Mouse (Mus musculus): ENCODE results near the gene Pde6c. TPM values are rescaled to one million over a fixed set of nuclear protein-coding genes. Genes with fewer than 3 reads are reported as not detected.

Pde6c gene
- 3.3 and 4.3 TPM in 2 replicates for polyA plus RNA-seq (2012; rRNA removed)

GRCm38 (mm10) chr19:38132481-38132880, at the start of gene Pde6c:
Gene Pde6c (plus strand): TSS chr19:38132781.

GRCm38 (mm10) chr19:38096858-38097758, 35.5 kb upstream of the Pde6c start, which contains the start of gene Ffar4:
Gene Ffar4 (plus strand): TSS chr19:38097071.

GRCm38 (mm10) chr19:38125219-38125610, 7.4 kb upstream of the Pde6c start, which contains the start of gene Rbp4:
Gene Rbp4 (minus strand): TSS chr19:38125281.

GRCm38 (mm10) chr19:38223905-38224684, 91.5 kb downstream of the Pde6c start, which contains the start of gene Fra10ac1:
Gene Fra10ac1 (minus strand): TSS chr19:38224156.

Other genes with a start within 250 kb of the Pde6c start
- gene Myof, start 89.2 kb upstream of the Pde6c start, polyA plus RNA-seq (2012; rRNA removed): 1.5 and 2.4 TPM in 2 replicates
- 4.4 and 5.2 TPM in 2 replicates for gene Cep55, start 77.8 kb upstream of the Pde6c start, polyA plus RNA-seq (2012; rRNA removed)
- gene Ffar4, start 35.7 kb upstream of the Pde6c start, polyA plus RNA-seq (2012; rRNA removed): 0.06 and 0.07 TPM in 2 replicates
- gene Rbp4, start 7.5 kb upstream of the Pde6c start, polyA plus RNA-seq (2012; rRNA removed): 687 and 837 TPM in 2 replicates
- gene Fra10ac1, start 91.4 kb downstream of the Pde6c start, polyA plus RNA-seq (2012; rRNA removed): 9.8 and 10.4 TPM in 2 replicates
- gene Lgi1, start 131.8 kb downstream of the Pde6c start, polyA plus RNA-seq (2012; rRNA removed): 0.02 and 0.08 TPM in 2 replicates